ENCODE assay signal across 19 mouse cellular contexts in genomic region chr15:77796409-77797035, GRCm38 (mm10). TPM values are rescaled to one million over a fixed set of nuclear protein-coding genes. Genes with fewer than 3 reads are reported as not detected.
DNase-seq lines count a peak whose midpoint lies in the region; ATAC-seq and TF ChIP-seq lines count a peak whose summit lies in the region.
"Had no signal": no experiment of that assay in that cellular context is flagged by ENCODE, and none has a peak within 500 bp of the region (broad histone marks: within the 10 kb centered on the region; RNA-seq: fewer than 3 reads in every experiment).

No protein-coding gene starts in this region.

- no peak overlapping the region for H3K4me3 ChIP-seq in heart, embryonic 15.5 days
- H3K4me3 ChIP-seq in megakaryocyte, embryonic 14.5 days (replicated peaks), result peak overlapping the region; percentile 76
- no peak overlapping the region for H3K4me3 ChIP-seq in bone marrow, adult 2 months (replicated peaks; ENCODE audit: control insufficient read depth, low read depth, low read length)
- no peak overlapping the region for H3K4me3 ChIP-seq in myocyte
- no peak overlapping the region for H3K4me3 ChIP-seq in layer of hippocampus, adult 2 months
- H3K4me3 ChIP-seq: left cerebral cortex, adult 2 months had no signal

- peak; percentile 36; the same call in 1 of the 2 replicates for TF ChIP-seq POLR2A in bone marrow, adult 2 months (IDR thresholded peaks at IDR 0.05; ENCODE audit: borderline replicate concordance, control insufficient read depth, low read depth, low read length)
- peak; percentile 91 for TF ChIP-seq POLR2A in myocyte (IDR thresholded peaks at IDR 0.05; ENCODE audit: insufficient read length, low read depth)

- H3K36me3 ChIP-seq in heart, embryonic 15.5 days, result peaks cover 21% of the 10 kb centered on the region
- H3K36me3 ChIP-seq in megakaryocyte, embryonic 14.5 days (replicated peaks; ENCODE audit: low read length), result peaks cover 100% of the 10 kb centered on the region
- peaks cover 50% of the 10 kb centered on the region for H3K36me3 ChIP-seq in myocyte (ENCODE audit: control insufficient read depth, insufficient read depth)

- peaks cover 96% of the 10 kb centered on the region for H3K79me2 ChIP-seq in myocyte (ENCODE audit: control insufficient read depth, insufficient read depth)

- peaks cover 87% of the 10 kb centered on the region for H3K4me1 ChIP-seq in heart, embryonic 15.5 days (replicated peaks)
- H3K4me1 ChIP-seq in megakaryocyte, embryonic 14.5 days, result peaks cover 99% of the 10 kb centered on the region
- peaks cover 17% of the 10 kb centered on the region for H3K4me1 ChIP-seq in bone marrow, adult 2 months (ENCODE audit: control insufficient read depth, insufficient read depth, low read length)

- H3K9ac ChIP-seq in heart, embryonic 15.5 days, result 0 out of 2 replicates have a peak overlapping the region, but pooled peaks have one; percentile 39
- H3K9ac ChIP-seq: liver, postnatal 0 days had no signal

- TF ChIP-seq CTCF in bone marrow, adult 2 months (IDR thresholded peaks at IDR 0.05; ENCODE audit: control insufficient read depth, insufficient read depth, low read length), result peak; percentile 6; the same call in 1 of the 2 replicates
- TF ChIP-seq CTCF in layer of hippocampus, adult 2 months (conservative IDR thresholded peaks at IDR 0.05), result no peak

- peak overlapping the region; percentile 17 for H3ac ChIP-seq in myocyte (ENCODE audit: control insufficient read depth, insufficient read length)

- peak overlapping the region; percentile 99 for H3K27ac ChIP-seq in heart, embryonic 15.5 days
- H3K27ac ChIP-seq in bone marrow, adult 2 months (ENCODE audit: control insufficient read depth, insufficient read depth, low read depth, low read length, poor library complexity), result no peak overlapping the region
- no peak overlapping the region; the same call in 1 of the 2 replicates for H3K27ac ChIP-seq in layer of hippocampus, adult 2 months

- H3K9me3 ChIP-seq in heart, embryonic 15.5 days (replicated peaks), result no peaks in the 10 kb centered on the region
- H3K9me3 ChIP-seq in megakaryocyte, embryonic 14.5 days, result no peaks in the 10 kb centered on the region

- WGBS in heart, embryonic 15.5 days, result 87% methylated on average over 26 of the region's 26 CpGs
- 95% methylated on average over 26 of the region's 26 CpGs for WGBS in bone marrow, adult 2 months

- no peaks in the 10 kb centered on the region for H3K27me3 ChIP-seq in heart, embryonic 15.5 days
- H3K27me3 ChIP-seq in megakaryocyte, embryonic 14.5 days (replicated peaks), result no peaks in the 10 kb centered on the region
- H3K27me3 ChIP-seq in myocyte (ENCODE audit: control insufficient read depth, insufficient read depth, insufficient read length), result no peaks in the 10 kb centered on the region

- no peak overlapping the region for H3K4me2 ChIP-seq in heart, embryonic 15.5 days
- no peak overlapping the region for H3K4me2 ChIP-seq in myocyte (ENCODE audit: low read depth)

- no peak for DNase-seq in heart, adult 8-10 months (ENCODE audit: low spot score)
- no peak for DNase-seq in layer of hippocampus, adult 2 months (ENCODE audit: low spot score in 2 of 2)
- DNase-seq in layer of hippocampus, adult 9-11 months, result no peak
- DNase-seq: adrenal gland, adult 2 months; cerebellum, adult 2 months; heart, postnatal 4 days; kidney, postnatal 14 days; liver, postnatal 0 days; lung, postnatal 4 days; midbrain, embryonic 14.5 days; right cerebral cortex, adult 18-20 months had no signal

- no peak for ATAC-seq in heart, embryonic 15.5 days (replicated peaks; ENCODE audit: insufficient number of reproducible peaks, insufficient read depth, low FRiP score, low read depth)
- ATAC-seq in megakaryocyte, adult 5-6 weeks (ENCODE audit: poor library complexity, severe bottlenecking), result no peak
- ATAC-seq: forebrain, embryonic 14.5 days; liver, postnatal 0 days had no signal

TF ChIP-seq in myocyte, 11 proteins besides CTCF, POLR2A, EP300 and RAD21:
- TF ChIP-seq CEBPB (IDR thresholded peaks at IDR 0.05; ENCODE audit: insufficient read depth, poor library complexity, severe bottlenecking), result no peak
- TF ChIP-seq TCF3 (IDR thresholded peaks at IDR 0.05; ENCODE audit: insufficient read length, low read depth), result no peak
- peak; percentile 59 for TF ChIP-seq SRF (IDR thresholded peaks at IDR 0.05; ENCODE audit: control insufficient read depth, insufficient read length, low read depth)
- peak in 1 of 3 experiments; percentile 65 for TF ChIP-seq MYOG (IDR thresholded peaks at IDR 0.05; ENCODE audit: control insufficient read depth in 1 of 3, insufficient read depth in 1 of 3, insufficient read length in 2 of 3, low read depth in 2 of 3)
- no peak for TF ChIP-seq USF1 (IDR thresholded peaks at IDR 0.05; ENCODE audit: low read depth)
- TF ChIP-seq MAX (IDR thresholded peaks at IDR 0.05; ENCODE audit: low read depth), result no peak
- TF ChIP-seq POLR2AphosphoS2 (IDR thresholded peaks at IDR 0.05; ENCODE audit: insufficient read length, low read depth), result peak; percentile 99
- TF ChIP-seq E2F4 (IDR thresholded peaks at IDR 0.05; ENCODE audit: insufficient read depth), result no peak
- peak in 2 of 3 experiments; percentile 35 to 44 for TF ChIP-seq MYOD1 (IDR thresholded peaks at IDR 0.05; ENCODE audit: control insufficient read depth in 1 of 3, insufficient read length in 2 of 3, low read depth in 2 of 3)
- no peak for TF ChIP-seq TCF12 (IDR thresholded peaks at IDR 0.05; ENCODE audit: insufficient read depth, poor library complexity, severe bottlenecking)
- TF ChIP-seq REST (IDR thresholded peaks at IDR 0.05; ENCODE audit: insufficient read depth, insufficient read length), result peak; percentile 12

RNA-seq across cellular contexts. Expression of gene Apol8, which starts 39.7 kb away (rescaled TPM):
- 0.24 TPM in 1 of 2 replicates, not detected in the other for polyA plus RNA-seq in heart, embryonic 15.5 days (2015; fragmentation: Nextera tagmentation; extraction: Ambion mirVana)
- total RNA-seq in heart, adult 8-10 months (2022), result not detected
- polyA plus RNA-seq in megakaryocyte, embryonic 14.5 days (2012; ENCODE audit: insufficient read depth, low replicate concordance), result 0.82 and 2.7 TPM in 2 replicates
- 0.16 and 1.3 TPM in 2 replicates for total RNA-seq in megakaryocyte, adult 5-6 weeks (2015)
- 0.16 and 0.26 TPM in 2 replicates for total RNA-seq in megakaryocyte, adult 5-6 weeks (2017)
- polyA plus RNA-seq in bone marrow, adult 2 months (2011; ENCODE audit: insufficient read depth, insufficient read length, low replicate concordance, missing spikeins), result 47.8 and 48.7 TPM in 2 replicates
- 0.38 TPM for polyA plus RNA-seq in myocyte (2012; fragmentation: generic; extraction: Trizol)
- 1 to 10 TPM; 5.7 to 7.4 TPM for total RNA-seq in layer of hippocampus, adult 2 months (2021)
- total RNA-seq: adrenal gland, adult 2 months had no signal
- polyA plus RNA-seq: adrenal gland, adult 2 months; embryonic facial prominence, embryonic 14.5 days had no signal

RNA-seq across cellular contexts. Expression of gene Myh9, which starts 45.5 kb away (rescaled TPM):
- polyA plus RNA-seq in heart, embryonic 15.5 days (2015; fragmentation: Nextera tagmentation; extraction: Ambion mirVana), result 25.2 and 33.7 TPM in 2 replicates
- total RNA-seq in heart, adult 8-10 months (2022), result 100 to 1,000 TPM in 1 of 4 experiments, 10 to 100 TPM in 3; 72.5 to 127 (median 97.2) TPM
- 1,439 and 1,641 TPM in 2 replicates for polyA plus RNA-seq in megakaryocyte, embryonic 14.5 days (2012; ENCODE audit: insufficient read depth, low replicate concordance)
- 464 and 549 TPM in 2 replicates for total RNA-seq in megakaryocyte, adult 5-6 weeks (2015)
- total RNA-seq in megakaryocyte, adult 5-6 weeks (2017), result 759 and 878 TPM in 2 replicates
- polyA plus RNA-seq in bone marrow, adult 2 months (2011; ENCODE audit: insufficient read depth, insufficient read length, low replicate concordance, missing spikeins), result 264 and 399 TPM in 2 replicates
- 466 TPM for polyA plus RNA-seq in myocyte (2012; fragmentation: generic; extraction: Trizol)
- total RNA-seq in layer of hippocampus, adult 2 months (2021), result 10 to 100 TPM; 88.3 to 96.3 TPM

Comparison
In these comparisons a context has a peak if more than half of its experiments do, and no peak if none do; other contexts are left out.
1. RNA of gene Apol8, which starts 39.7 kb away (polyA plus RNA-seq): 47.8 to 48.7 TPM in bone marrow, adult 2 months; 0.82 to 2.7 TPM in megakaryocyte, embryonic 14.5 days, 0.38 TPM in myocyte (single experiment) and 0.24 TPM in heart, embryonic 15.5 days; every median in the first group is over 10 times any median in the second.